Mouse (Mus musculus): ENCODE results near the gene Usp49. TPM values are rescaled to one million over a fixed set of nuclear protein-coding genes. Genes with fewer than 3 reads are reported as not detected.
A peak's percentile ranks its signal among the peaks of the same experiment; 100 is the strongest.
"Not testable (repeated sequence)": the region's sequence is repeated elsewhere in the genome, so short reads cannot be mapped to it uniquely, and the experiment has no call there.

Gene Usp49
- polyA plus RNA-seq, 1 experiment from 2014 or later: 2.6 TPM

DNA sequence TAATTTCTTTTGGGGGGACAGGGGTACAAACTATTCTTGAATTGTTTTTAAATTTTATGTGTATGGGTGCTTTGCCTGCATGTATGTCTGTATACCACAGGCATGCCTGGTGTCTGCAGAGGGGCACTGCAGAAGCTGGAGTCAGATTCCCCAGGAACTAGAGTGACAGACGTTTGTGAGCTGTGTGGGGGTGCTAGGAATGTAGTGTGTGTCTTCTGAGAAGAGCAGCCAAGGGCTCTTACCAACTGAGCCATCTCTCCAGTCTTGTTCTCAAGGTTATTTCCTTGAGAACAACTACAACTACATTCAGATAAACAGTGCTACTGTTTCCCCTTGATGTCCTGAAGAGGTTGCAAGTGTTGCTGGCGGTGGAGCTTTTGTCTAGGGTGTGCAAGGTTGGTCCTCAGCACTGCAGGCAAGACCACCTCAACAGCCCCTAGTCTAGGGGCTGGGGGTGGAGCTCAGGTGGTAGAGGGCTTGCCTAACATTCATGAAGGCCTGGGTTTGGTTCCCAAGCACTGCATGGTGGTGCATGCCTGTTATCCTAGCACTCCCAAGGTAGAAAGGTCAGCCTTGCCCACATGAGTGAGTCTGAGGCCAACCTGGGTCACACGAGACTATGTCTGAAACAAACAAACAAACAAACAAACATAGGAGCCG lies 1.8 kb downstream of the Usp49 start:
- Histone ChIP-seq H3K27me3 (replicated peaks; ENCODE audit: control insufficient read depth, insufficient read depth, low read length) (no peaks in the 10 kb centered on the region), H3K9me3 (ENCODE audit: control insufficient read depth) (no peaks in the 10 kb centered on the region), H3K27ac (ENCODE audit: low read depth, low read length) (peak overlapping the region; percentile 21; the same call in 1 of the 2 replicates), H3K4me3 (ENCODE audit: low read depth, low read length) (no peak overlapping the region), H3K36me3 (ENCODE audit: control insufficient read depth, insufficient read depth) (0 out of 2 replicates have a peak, but pooled peaks cover 4% of the 10 kb centered on the region), H3K4me1 (replicated peaks; ENCODE audit: control insufficient read depth, insufficient read depth, low read length) (peaks cover 7% of the 10 kb centered on the region; the same call in 1 of the 2 replicates), H3K4me2 (replicated peaks; ENCODE audit: low read depth) (0 out of 2 replicates have a peak overlapping the region, but pooled peaks have one; percentile 6), H3K9ac (ENCODE audit: low read depth, low read length) (no peak overlapping the region)
- no peak for TF ChIP-seq CTCF (IDR thresholded peaks at IDR 0.05; ENCODE audit: low read depth)
- ATAC-seq: no peak
- WGBS: 43% methylated on average over 4 of the region's 4 CpGs

DNA sequence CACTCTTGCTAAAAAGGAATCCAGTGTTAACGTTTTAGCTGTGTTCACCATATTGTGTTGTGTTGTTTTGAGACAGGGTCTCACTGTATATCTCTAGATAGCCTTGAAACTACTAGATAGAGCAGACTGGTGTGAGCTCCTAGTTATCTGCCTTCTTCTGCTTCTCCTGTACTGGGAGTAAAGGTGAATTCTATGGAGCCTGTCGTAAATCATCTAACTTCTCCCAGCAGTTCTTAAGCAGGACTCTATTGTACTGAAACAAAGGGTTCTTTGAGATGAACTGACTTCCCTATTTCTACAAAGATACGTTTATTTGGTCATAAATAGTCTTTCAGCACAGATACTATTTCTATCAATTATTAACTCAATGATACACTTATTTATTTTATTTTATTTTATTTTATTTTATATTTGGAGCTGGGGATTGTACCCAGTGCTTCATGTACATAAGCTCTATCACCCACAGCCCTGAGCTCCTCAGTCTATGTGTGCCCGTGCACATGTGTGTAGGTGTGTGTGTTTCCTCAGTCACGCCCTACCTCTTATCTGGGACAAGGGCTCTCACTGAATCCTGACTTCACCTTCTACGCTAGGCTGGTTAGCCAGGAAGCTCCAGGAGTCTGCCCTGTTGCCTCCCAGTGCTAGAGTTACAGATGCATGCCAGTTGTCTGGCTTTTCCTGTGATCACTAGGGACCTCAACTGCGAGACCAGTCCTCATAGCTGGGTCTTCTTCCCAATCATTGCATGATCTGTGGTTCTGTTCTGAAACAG lies 3.7 kb downstream of the Usp49 start:
- Histone ChIP-seq H3K9ac (ENCODE audit: low read depth, low read length) (no peak overlapping the region), H3K4me3 (ENCODE audit: low read depth, low read length) (no peak overlapping the region), H3K27ac (ENCODE audit: low read depth, low read length) (peak overlapping the region; percentile 77), H3K36me3 (ENCODE audit: control insufficient read depth, insufficient read depth) (0 out of 2 replicates have a peak, but pooled peaks cover 4% of the 10 kb centered on the region), H3K9me3 (ENCODE audit: control insufficient read depth) (no peaks in the 10 kb centered on the region), H3K27me3 (replicated peaks; ENCODE audit: control insufficient read depth, insufficient read depth, low read length) (no peaks in the 10 kb centered on the region), H3K4me1 (replicated peaks; ENCODE audit: control insufficient read depth, insufficient read depth, low read length) (peaks cover 7% of the 10 kb centered on the region; the same call in 1 of the 2 replicates), H3K4me2 (replicated peaks; ENCODE audit: low read depth) (peak overlapping the region; percentile 27; the same call in 1 of the 2 replicates)
- no peak for TF ChIP-seq CTCF (IDR thresholded peaks at IDR 0.05; ENCODE audit: low read depth)
- ATAC-seq: peak; percentile 80
- WGBS: 38% methylated on average over 7 of the region's 7 CpGs

DNA sequence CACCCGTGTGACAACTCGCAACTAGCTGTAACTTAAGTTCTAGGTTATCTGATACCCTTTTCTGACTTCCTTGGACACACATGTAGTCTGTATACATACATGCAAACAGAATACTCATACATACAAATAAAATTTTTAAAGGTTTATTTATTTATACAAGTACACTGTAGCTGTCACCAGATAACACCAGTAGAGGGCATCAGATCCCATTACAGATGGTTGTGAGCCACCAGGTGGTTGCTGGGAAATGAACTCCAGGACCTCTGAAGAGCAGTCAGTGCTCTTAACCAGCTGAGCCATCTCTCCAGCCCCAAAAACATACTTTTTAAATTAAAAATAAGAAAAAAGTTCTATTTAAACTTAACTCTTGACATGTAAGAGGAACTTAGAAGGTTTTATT lies 12.5 kb downstream of the Usp49 start:
- TF ChIP-seq CTCF (IDR thresholded peaks at IDR 0.05; ENCODE audit: low read depth): peak; percentile 44
- Histone ChIP-seq H3K9me3 (ENCODE audit: control insufficient read depth) (no peaks in the 10 kb centered on the region), H3K4me2 (replicated peaks; ENCODE audit: low read depth) (no peak overlapping the region), H3K27ac (ENCODE audit: low read depth, low read length) (no peak overlapping the region), H3K9ac (ENCODE audit: low read depth, low read length) (no peak overlapping the region), H3K4me1 (replicated peaks; ENCODE audit: control insufficient read depth, insufficient read depth, low read length) (no peaks in the 10 kb centered on the region), H3K36me3 (ENCODE audit: control insufficient read depth, insufficient read depth) (0 out of 2 replicates have a peak, but pooled peaks cover 2% of the 10 kb centered on the region), H3K4me3 (ENCODE audit: low read depth, low read length) (no peak overlapping the region), H3K27me3 (replicated peaks; ENCODE audit: control insufficient read depth, insufficient read depth, low read length) (no peaks in the 10 kb centered on the region)
- 93% methylated on average over 2 of the region's 2 CpGs for WGBS
- ATAC-seq: no peak

DNA sequence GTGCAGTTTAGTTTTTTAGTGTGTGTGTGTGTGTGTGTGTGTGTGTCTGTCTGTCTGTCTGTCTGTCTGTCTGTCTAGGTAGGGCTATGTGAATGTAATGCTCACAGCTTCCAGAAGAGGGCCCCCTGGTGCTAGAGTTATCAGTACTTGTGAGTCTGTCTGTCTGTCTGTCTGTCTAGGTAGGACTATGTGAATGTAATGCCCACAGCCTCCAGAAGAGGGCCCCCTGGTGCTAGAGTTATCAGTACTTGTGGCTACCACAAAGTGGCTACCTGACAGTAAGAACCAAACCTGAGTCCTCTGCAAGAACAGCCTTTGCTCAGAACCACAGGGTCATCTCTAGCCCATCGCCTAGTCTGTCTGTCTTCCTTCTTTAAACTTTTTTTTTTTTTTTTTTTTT lies 16.2 kb downstream of the Usp49 start:
- peak; percentile 53 for ATAC-seq

DNA sequence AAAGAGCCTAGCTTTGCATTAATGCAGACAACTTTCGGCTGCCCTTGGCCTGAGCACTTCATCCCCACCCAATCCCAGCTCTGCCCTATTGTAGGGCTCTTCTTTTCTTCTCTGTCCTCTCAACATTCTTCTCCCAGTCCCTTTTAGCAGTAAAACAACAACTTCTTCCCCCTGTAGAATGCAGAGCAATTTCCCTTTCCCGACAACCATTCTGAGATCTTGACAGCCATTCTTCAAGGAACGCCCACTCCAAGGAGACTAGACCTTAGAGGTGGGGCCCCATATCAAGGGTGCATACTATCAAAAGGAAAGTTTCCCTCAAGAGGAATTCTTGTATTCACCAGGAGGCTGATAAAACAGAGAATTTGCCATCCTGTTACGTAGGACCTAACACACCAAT lies 18.5 kb downstream of the Usp49 start:
- no peak for TF ChIP-seq CTCF (IDR thresholded peaks at IDR 0.05; ENCODE audit: low read depth)
- Histone ChIP-seq H3K36me3 (ENCODE audit: control insufficient read depth, insufficient read depth) (0 out of 2 replicates have a peak, but pooled peaks cover 10% of the 10 kb centered on the region), H3K27me3 (replicated peaks; ENCODE audit: control insufficient read depth, insufficient read depth, low read length) (no peaks in the 10 kb centered on the region), H3K4me2 (replicated peaks; ENCODE audit: low read depth) (no peak overlapping the region), H3K9me3 (ENCODE audit: control insufficient read depth) (no peaks in the 10 kb centered on the region), H3K27ac (ENCODE audit: low read depth, low read length) (no peak overlapping the region), H3K4me1 (replicated peaks; ENCODE audit: control insufficient read depth, insufficient read depth, low read length) (no peaks in the 10 kb centered on the region), H3K9ac (ENCODE audit: low read depth, low read length) (no peak overlapping the region), H3K4me3 (ENCODE audit: low read depth, low read length) (no peak overlapping the region)
- WGBS: 58% methylated on average over 4 of the region's 4 CpGs
- no peak for ATAC-seq

More for the DNA sequence above, 16.2 kb downstream of the Usp49 start:
- Histone ChIP-seq H3K27ac (ENCODE audit: low read depth, low read length) (no peak overlapping the region), H3K4me1 (replicated peaks; ENCODE audit: control insufficient read depth, insufficient read depth, low read length) (no peaks in the 10 kb centered on the region), H3K36me3 (ENCODE audit: control insufficient read depth, insufficient read depth) (0 out of 2 replicates have a peak, but pooled peaks cover 4% of the 10 kb centered on the region), H3K9ac (ENCODE audit: low read depth, low read length) (no peak overlapping the region), H3K9me3 (ENCODE audit: control insufficient read depth) (no peaks in the 10 kb centered on the region), H3K4me3 (ENCODE audit: low read depth, low read length) (no peak overlapping the region), H3K4me2 (replicated peaks; ENCODE audit: low read depth) (no peak overlapping the region), H3K27me3 (replicated peaks; ENCODE audit: control insufficient read depth, insufficient read depth, low read length) (no peaks in the 10 kb centered on the region)
- peak; percentile 83 for TF ChIP-seq CTCF (IDR thresholded peaks at IDR 0.05; ENCODE audit: low read depth)
- 93% methylated on average over 1 of the region's 1 CpGs for WGBS

DNA sequence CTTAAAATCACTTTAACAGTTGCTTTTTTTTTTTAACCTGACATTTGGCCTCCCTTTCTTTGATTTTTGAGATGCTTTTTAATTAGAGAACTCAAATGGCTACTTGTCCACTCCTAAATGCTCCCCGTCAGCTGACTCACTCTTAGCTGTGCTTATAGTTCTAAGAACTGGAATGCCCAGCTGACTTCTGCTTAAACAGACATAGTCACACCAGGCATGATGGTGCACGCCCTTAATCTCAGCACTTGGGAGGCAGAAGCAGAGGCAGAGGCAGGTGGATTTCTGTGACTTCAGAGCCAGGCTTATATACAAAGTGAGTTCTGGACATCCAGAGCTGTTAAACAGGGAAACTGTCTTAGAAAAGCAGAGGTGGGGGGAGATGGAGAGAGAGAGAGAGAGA lies 21.5 kb downstream of the Usp49 start:
- Histone ChIP-seq H3K4me1 (replicated peaks; ENCODE audit: control insufficient read depth, insufficient read depth, low read length) (no peaks in the 10 kb centered on the region; the same call in 1 of the 2 replicates), H3K9me3 (ENCODE audit: control insufficient read depth) (no peaks in the 10 kb centered on the region), H3K36me3 (ENCODE audit: control insufficient read depth, insufficient read depth) (peaks cover 10% of the 10 kb centered on the region; the same call in 1 of the 2 replicates), H3K9ac (ENCODE audit: low read depth, low read length) (no peak overlapping the region), H3K27ac (ENCODE audit: low read depth, low read length) (no peak overlapping the region), H3K4me2 (replicated peaks; ENCODE audit: low read depth) (no peak overlapping the region), H3K4me3 (ENCODE audit: low read depth, low read length) (no peak overlapping the region), H3K27me3 (replicated peaks; ENCODE audit: control insufficient read depth, insufficient read depth, low read length) (no peaks in the 10 kb centered on the region)
- TF ChIP-seq CTCF (IDR thresholded peaks at IDR 0.05; ENCODE audit: low read depth): no peak
- 90% methylated on average over 2 of the region's 2 CpGs for WGBS
- no peak for ATAC-seq

DNA sequence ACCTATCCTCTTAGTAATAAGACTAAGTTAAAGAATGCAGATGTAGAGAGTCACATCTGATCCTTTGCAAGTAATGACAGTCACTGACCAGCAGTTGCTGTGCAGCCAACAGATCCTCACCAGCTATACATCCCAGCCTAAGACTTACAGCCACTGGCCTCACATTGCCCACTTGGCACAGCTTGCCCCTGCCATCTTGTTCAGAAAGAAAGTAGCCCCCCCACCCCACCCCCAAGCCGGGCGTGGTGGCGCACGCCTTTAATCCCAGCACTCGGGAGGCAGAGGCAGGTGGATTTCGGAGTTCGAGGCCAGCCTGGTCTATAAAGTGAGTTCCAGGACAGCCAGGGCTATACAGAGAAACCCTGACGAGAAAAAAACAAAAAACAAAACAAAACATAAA lies 23.9 kb downstream of the Usp49 start:
- not testable (repeated sequence) for H3K27me3 ChIP-seq (replicated peaks; ENCODE audit: control insufficient read depth, insufficient read depth, low read length); H3K9me3 ChIP-seq (ENCODE audit: control insufficient read depth); H3K9ac ChIP-seq (ENCODE audit: low read depth, low read length); H3K4me2 ChIP-seq (replicated peaks; ENCODE audit: low read depth); H3K4me1 ChIP-seq (replicated peaks; ENCODE audit: control insufficient read depth, insufficient read depth, low read length); H3K4me3 ChIP-seq (ENCODE audit: low read depth, low read length); H3K36me3 ChIP-seq (ENCODE audit: control insufficient read depth, insufficient read depth); ATAC-seq; H3K27ac ChIP-seq (ENCODE audit: low read depth, low read length)
- 89% methylated on average over 8 of the region's 8 CpGs for WGBS
